Mouse (Mus musculus) forelimb bud, embryonic 11.5 days (tissue): ENCODE measurements around the gene Cbx7.
"Not testable (repeated sequence)": the region's sequence is repeated elsewhere in the genome, so short reads cannot be mapped to it uniquely, and the experiment has no call there.

Source experiments
- DNase-seq: peaks from one replicate; pipeline ENCODE4 v3.0.0-alpha.2; 2012; ENCODE audit warnings: low read depth, low spot score

Gene Cbx7

GRCm38 (mm10) chr15:79927637-79928122 lies 43.2 kb downstream of the Cbx7 start:
- DNase-seq, result peak; percentile 71

GRCm38 (mm10) chr15:79926856-79927416 lies 44.0 kb downstream of the Cbx7 start:
- DNase-seq, result no peak

GRCm38 (mm10) chr15:79919787-79920186 lies 51.1 kb downstream of the Cbx7 start:
- no peak for DNase-seq

- DNase-seq, result no peak
Observed at GRCm38 (mm10) chr15:79918485-79918884, 52.4 kb downstream of the Cbx7 start.

GRCm38 (mm10) chr15:79917111-79917720 lies 53.7 kb downstream of the Cbx7 start:
- DNase-seq, result no peak

- no peak for DNase-seq
Observed at GRCm38 (mm10) chr15:79916150-79916549, 54.8 kb downstream of the Cbx7 start.

GRCm38 (mm10) chr15:79914357-79914756 lies 56.6 kb downstream of the Cbx7 start:
- no peak for DNase-seq

GRCm38 (mm10) chr15:79913761-79914346 lies 57.1 kb downstream of the Cbx7 start:
- DNase-seq, result no peak

- no peak for DNase-seq
Observed at GRCm38 (mm10) chr15:79911339-79911738, 59.6 kb downstream of the Cbx7 start.

- DNase-seq, result not testable (repeated sequence)
Observed at GRCm38 (mm10) chr15:79910812-79911211, 60.1 kb downstream of the Cbx7 start.

- DNase-seq, result not testable (repeated sequence)
Observed at GRCm38 (mm10) chr15:79909006-79909405, 61.9 kb downstream of the Cbx7 start.

GRCm38 (mm10) chr15:79906855-79907254 lies 64.1 kb downstream of the Cbx7 start:
- no peak for DNase-seq

- DNase-seq, result no peak
Observed at GRCm38 (mm10) chr15:79905211-79905610, 65.7 kb downstream of the Cbx7 start.

GRCm38 (mm10) chr15:79904678-79905077 lies 66.2 kb downstream of the Cbx7 start:
- DNase-seq, result not testable (repeated sequence)

- DNase-seq, result no peak
Observed at GRCm38 (mm10) chr15:79903963-79904362, 67.0 kb downstream of the Cbx7 start.

- DNase-seq, result not testable (repeated sequence)
Observed at GRCm38 (mm10) chr15:79903081-79903480, 67.8 kb downstream of the Cbx7 start.

GRCm38 (mm10) chr15:79901399-79901798 lies 69.5 kb downstream of the Cbx7 start:
- DNase-seq, result no peak

- no peak for DNase-seq
Observed at GRCm38 (mm10) chr15:79900751-79901150, 70.2 kb downstream of the Cbx7 start.

GRCm38 (mm10) chr15:79899828-79900510 lies 71.0 kb downstream of the Cbx7 start:
- no peak for DNase-seq

GRCm38 (mm10) chr15:79898988-79899387 lies 71.9 kb downstream of the Cbx7 start:
- no peak for DNase-seq

GRCm38 (mm10) chr15:79896080-79896725 lies 74.7 kb downstream of the Cbx7 start:
- DNase-seq, result no peak
